Mouse (Mus musculus) cerebellum, adult 11-12 months (tissue): ENCODE data around the gene Cacnb2.

ENCODE experiments used
- DNase-seq: peaks from one replicate; pipeline ENCODE4 v3.0.0; 2022

The Cacnb2 gene

GRCm38 (mm10) chr2:14602788-14603187, at the start of gene Cacnb2:
TSS of gene Cacnb2 (plus strand) at chr2:14603088.
- DNase-seq = no peak

- DNase-seq = no peak
Observed at GRCm38 (mm10) chr2:14568020-14568419, 34.9 kb upstream of the Cacnb2 start.

GRCm38 (mm10) chr2:14571300-14571699, 31.6 kb upstream of the Cacnb2 start:
- DNase-seq = no peak

GRCm38 (mm10) chr2:14589541-14589940, 13.3 kb upstream of the Cacnb2 start:
- no peak for DNase-seq

GRCm38 (mm10) chr2:14597909-14598563, 4.9 kb upstream of the Cacnb2 start:
- DNase-seq = no peak

- DNase-seq = peak; percentile 8
Observed at GRCm38 (mm10) chr2:14603784-14604781, 1.2 kb downstream of the Cacnb2 start.

GRCm38 (mm10) chr2:14604791-14605190, 1.9 kb downstream of the Cacnb2 start:
- DNase-seq = no peak

- no peak for DNase-seq
Observed at GRCm38 (mm10) chr2:14605207-14605606, 2.3 kb downstream of the Cacnb2 start.

GRCm38 (mm10) chr2:14608606-14609005, 5.7 kb downstream of the Cacnb2 start:
- DNase-seq = no peak

GRCm38 (mm10) chr2:14612705-14613104, 9.8 kb downstream of the Cacnb2 start:
- DNase-seq = no peak

- no peak for DNase-seq
Observed at GRCm38 (mm10) chr2:14616361-14616760, 13.5 kb downstream of the Cacnb2 start.

GRCm38 (mm10) chr2:14620120-14620853, 17.4 kb downstream of the Cacnb2 start:
- DNase-seq = no peak

GRCm38 (mm10) chr2:14620891-14621290, 18.0 kb downstream of the Cacnb2 start:
- DNase-seq = no peak

GRCm38 (mm10) chr2:14623820-14624219, 20.9 kb downstream of the Cacnb2 start:
- DNase-seq = no peak

- no peak for DNase-seq
Observed at GRCm38 (mm10) chr2:14629814-14630492, 27.1 kb downstream of the Cacnb2 start.

- DNase-seq = no peak
Observed at GRCm38 (mm10) chr2:14631590-14631989, 28.7 kb downstream of the Cacnb2 start.

GRCm38 (mm10) chr2:14633202-14633601, 30.3 kb downstream of the Cacnb2 start:
- no peak for DNase-seq

GRCm38 (mm10) chr2:14639266-14639665, 36.4 kb downstream of the Cacnb2 start:
- no peak for DNase-seq

- DNase-seq = no peak
Observed at GRCm38 (mm10) chr2:14639877-14640276, 37.0 kb downstream of the Cacnb2 start.

GRCm38 (mm10) chr2:14641040-14641439, 38.2 kb downstream of the Cacnb2 start:
- no peak for DNase-seq

GRCm38 (mm10) chr2:14651268-14651667, 48.4 kb downstream of the Cacnb2 start:
- no peak for DNase-seq

- no peak for DNase-seq
Observed at GRCm38 (mm10) chr2:14656673-14657072, 53.8 kb downstream of the Cacnb2 start.
